Mouse (Mus musculus): ENCODE measurements around the gene Fam118a. TPM values are rescaled to one million over a fixed set of nuclear protein-coding genes. Genes with fewer than 3 reads are reported as not detected.
A peak's percentile ranks its signal among the peaks of the same experiment; 100 is the strongest.

The Fam118a gene
- polyA plus RNA-seq, 1 experiment from 2014 or later, result 21.9 TPM

DNA sequence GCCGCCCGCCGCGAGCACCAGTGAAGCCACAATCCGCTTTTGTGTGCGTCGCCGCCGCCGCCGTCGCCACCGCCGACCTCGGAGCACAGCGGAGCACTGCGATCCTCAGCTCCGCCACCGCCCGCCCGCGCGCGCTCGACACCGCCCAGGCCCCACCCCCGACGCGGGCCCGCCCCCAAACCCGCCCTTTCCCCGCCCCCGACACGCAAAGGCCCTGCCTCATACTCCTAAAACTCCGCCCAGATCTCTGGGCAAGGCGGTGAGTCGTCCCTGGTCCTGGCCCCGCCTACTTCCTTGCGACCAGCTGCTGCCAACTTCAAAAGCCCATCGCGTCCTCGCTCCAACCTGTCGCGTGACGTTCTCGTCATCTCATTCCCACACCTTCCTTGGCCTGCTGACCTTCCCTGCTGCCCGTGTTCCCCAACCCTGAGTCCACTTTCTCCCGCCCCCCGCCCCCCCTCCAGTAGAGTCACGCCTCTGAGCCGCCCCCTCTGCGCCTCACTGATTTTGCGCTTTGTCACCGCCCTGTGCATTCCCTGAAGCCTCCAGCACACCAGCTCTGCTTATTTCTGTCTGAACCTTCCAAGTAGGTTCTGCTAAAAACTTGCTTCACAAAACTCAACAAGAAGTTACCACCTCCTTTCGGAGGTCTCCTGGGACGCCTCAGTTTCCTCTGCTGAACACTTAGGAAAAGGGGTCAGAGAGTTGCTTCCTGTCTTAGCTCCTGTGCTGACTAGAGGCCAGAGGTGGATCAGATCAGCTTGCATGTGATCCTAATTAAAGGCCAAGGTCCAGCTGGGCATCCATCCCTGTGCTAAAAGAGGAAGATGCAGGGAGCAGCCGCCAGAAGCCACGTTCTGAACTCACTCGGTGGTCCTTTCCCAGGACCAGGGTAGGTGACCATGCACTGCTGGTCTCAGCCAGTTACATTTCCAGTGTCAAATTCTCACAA is 40.6 kb upstream of the Fam118a start, which contains the start of gene 5031439G07Rik:
Gene 5031439G07Rik (minus strand): TSS at position 678 of the 952 bp plus-strand sequence.
- H3K9me3 ChIP-seq (ENCODE audit: control insufficient read depth, low read length), result no peaks in the 10 kb centered on the region
- no peaks in the 10 kb centered on the region for H3K27me3 ChIP-seq (replicated peaks; ENCODE audit: control insufficient read depth, insufficient read depth, low read length)
- peak; percentile 93 for ATAC-seq (ENCODE audit: low read depth)
- peak within 1 kb of the TSS; percentile 85 for H3K4me3 ChIP-seq (ENCODE audit: low read depth, low read length)
- peak within 1 kb of the TSS; percentile 72 for H3K27ac ChIP-seq (replicated peaks; ENCODE audit: low read depth, low read length)
- H3K9ac ChIP-seq (ENCODE audit: low read depth, low read length), result peak within 1 kb of the TSS; percentile 87
- H3K4me1 ChIP-seq (ENCODE audit: control insufficient read depth, insufficient read depth, low read length), result peaks cover 5% of the 10 kb centered on the region; the same call in 1 of the 2 replicates
- H3K4me2 ChIP-seq (ENCODE audit: low read depth, low read length), result peak within 1 kb of the TSS; percentile 76
- no peaks in the 10 kb centered on the region for H3K36me3 ChIP-seq (ENCODE audit: control insufficient read depth, insufficient read depth, low read length)
- 1% methylated on average over 20 of the region's 59 CpGs for WGBS
- DNase-seq (ENCODE audit: low spot score), result peak; percentile 98

DNA sequence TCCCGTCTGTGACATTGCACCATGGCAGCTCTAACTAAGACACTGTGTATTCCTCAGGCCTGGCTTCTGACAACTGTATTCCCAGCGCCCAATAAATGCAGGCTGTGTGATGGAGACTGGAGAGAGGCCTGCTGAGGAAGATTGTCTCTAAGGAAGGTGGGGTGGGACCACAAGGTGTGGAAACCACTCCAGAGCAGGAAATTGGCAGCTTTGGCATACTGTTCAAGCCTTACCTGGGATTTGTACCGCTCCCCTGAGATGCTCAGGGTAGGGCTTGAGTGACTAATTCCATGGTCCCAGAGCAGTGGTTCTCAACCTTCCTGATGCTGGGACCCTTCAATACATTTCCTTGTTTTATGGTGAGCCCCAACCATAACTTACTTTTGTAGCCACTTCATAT is 39.6 kb upstream of the Fam118a start:
- H3K9me3 ChIP-seq (ENCODE audit: control insufficient read depth, low read length), result no peaks in the 10 kb centered on the region
- no peaks in the 10 kb centered on the region for H3K27me3 ChIP-seq (replicated peaks; ENCODE audit: control insufficient read depth, insufficient read depth, low read length)
- ATAC-seq (ENCODE audit: low read depth) (no peak), DNase-seq (ENCODE audit: low spot score) (no peak)
- H3K4me3 ChIP-seq (ENCODE audit: low read depth, low read length), result no peak overlapping the region
- no peak overlapping the region for H3K27ac ChIP-seq (replicated peaks; ENCODE audit: low read depth, low read length)
- H3K4me2 ChIP-seq (ENCODE audit: low read depth, low read length), result peak overlapping the region; percentile 76; the same call in 1 of the 2 replicates
- H3K4me1 ChIP-seq (ENCODE audit: control insufficient read depth, insufficient read depth, low read length), result peaks cover 5% of the 10 kb centered on the region; the same call in 1 of the 2 replicates
- no peak overlapping the region for H3K9ac ChIP-seq (ENCODE audit: low read depth, low read length)
- 67% methylated on average over 3 of the region's 3 CpGs for WGBS
- H3K36me3 ChIP-seq (ENCODE audit: control insufficient read depth, insufficient read depth, low read length), result no peaks in the 10 kb centered on the region

DNA sequence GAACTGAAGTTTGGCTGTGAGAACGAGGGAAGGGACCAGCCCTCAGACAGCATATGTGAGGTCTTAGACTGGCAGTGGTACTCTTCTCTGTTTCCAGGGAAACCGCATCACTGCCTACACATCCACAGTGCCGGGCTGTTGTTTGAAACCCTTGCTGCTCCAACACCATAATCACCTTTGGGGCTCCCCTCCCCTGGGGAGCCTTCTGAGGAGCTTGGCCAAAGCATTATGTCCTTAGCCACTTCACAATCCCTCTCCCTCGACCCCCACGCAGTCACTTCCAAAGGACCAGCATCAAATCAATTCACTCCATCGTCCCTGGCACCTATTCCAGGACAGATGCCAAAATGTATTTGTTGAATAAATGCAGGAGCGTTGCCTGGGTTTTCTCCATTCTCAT is 39.0 kb upstream of the Fam118a start:
- Histone ChIP-seq H3K36me3 (ENCODE audit: control insufficient read depth, insufficient read depth, low read length) (no peaks in the 10 kb centered on the region), H3K9ac (ENCODE audit: low read depth, low read length) (no peak overlapping the region), H3K4me2 (ENCODE audit: low read depth, low read length) (no peak overlapping the region), H3K4me1 (ENCODE audit: control insufficient read depth, insufficient read depth, low read length) (peaks cover 5% of the 10 kb centered on the region; the same call in 1 of the 2 replicates), H3K27me3 (replicated peaks; ENCODE audit: control insufficient read depth, insufficient read depth, low read length) (no peaks in the 10 kb centered on the region), H3K27ac (replicated peaks; ENCODE audit: low read depth, low read length) (no peak overlapping the region), H3K4me3 (ENCODE audit: low read depth, low read length) (no peak overlapping the region), H3K9me3 (ENCODE audit: control insufficient read depth, low read length) (no peaks in the 10 kb centered on the region)
- ATAC-seq (ENCODE audit: low read depth) (no peak), DNase-seq (ENCODE audit: low spot score) (no peak)
- 66% methylated on average over 6 of the region's 7 CpGs for WGBS

DNA sequence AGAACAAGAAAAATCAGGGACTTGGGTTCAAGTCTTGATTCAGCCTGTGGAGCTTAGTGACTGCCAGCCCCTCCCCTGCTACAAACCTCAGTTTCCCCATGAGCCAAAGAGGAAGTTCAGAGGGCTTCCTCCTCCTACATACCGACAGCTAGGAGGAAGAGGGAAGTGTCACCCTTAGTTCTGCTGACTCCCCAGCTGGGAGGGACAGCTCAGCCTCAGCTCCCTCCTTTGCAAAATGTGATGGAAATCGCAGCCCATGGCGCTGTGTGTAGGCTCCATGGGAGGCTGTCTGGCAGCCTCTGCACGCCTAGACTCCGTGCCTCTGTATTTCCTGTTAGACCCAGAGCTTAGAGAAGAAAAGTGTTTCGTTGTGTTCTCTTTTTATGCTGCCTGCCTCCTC is 34.2 kb upstream of the Fam118a start:
- no peak for ATAC-seq (ENCODE audit: low read depth)
- H3K9ac ChIP-seq (ENCODE audit: low read depth, low read length), result no peak overlapping the region
- WGBS, result 24% methylated on average over 6 of the region's 6 CpGs
- no peaks in the 10 kb centered on the region for H3K36me3 ChIP-seq (ENCODE audit: control insufficient read depth, insufficient read depth, low read length)
- H3K27me3 ChIP-seq (replicated peaks; ENCODE audit: control insufficient read depth, insufficient read depth, low read length), result no peaks in the 10 kb centered on the region
- no peak overlapping the region for H3K27ac ChIP-seq (replicated peaks; ENCODE audit: low read depth, low read length)
- H3K4me3 ChIP-seq (ENCODE audit: low read depth, low read length), result no peak overlapping the region
- no peak for DNase-seq (ENCODE audit: low spot score)
- H3K4me1 ChIP-seq (ENCODE audit: control insufficient read depth, insufficient read depth, low read length), result no peaks in the 10 kb centered on the region
- no peak overlapping the region for H3K4me2 ChIP-seq (ENCODE audit: low read depth, low read length)
- no peaks in the 10 kb centered on the region for H3K9me3 ChIP-seq (ENCODE audit: control insufficient read depth, low read length)

DNA sequence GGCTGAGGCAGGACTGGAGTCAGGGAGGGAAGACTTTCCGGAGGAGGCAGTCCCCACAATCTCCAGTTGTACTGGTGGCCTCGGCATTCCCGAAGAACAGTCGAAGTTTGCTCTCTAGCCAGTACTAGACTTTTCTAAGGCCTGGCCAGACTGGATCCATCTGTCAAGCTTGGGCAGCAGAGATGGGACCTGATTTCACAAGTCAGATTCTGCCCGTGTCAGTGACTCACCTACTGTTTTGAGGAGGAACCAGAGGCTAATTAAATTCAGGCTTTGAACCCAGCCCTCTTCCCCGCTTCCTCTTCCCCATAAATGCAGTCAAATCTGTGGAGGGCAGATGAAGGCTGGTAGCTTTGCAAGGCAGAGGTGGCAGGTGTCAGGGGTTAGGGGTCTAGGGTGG is 33.7 kb upstream of the Fam118a start:
- ATAC-seq (ENCODE audit: low read depth) (no peak), DNase-seq (ENCODE audit: low spot score) (no peak)
- no peaks in the 10 kb centered on the region for H3K9me3 ChIP-seq (ENCODE audit: control insufficient read depth, low read length)
- no peak overlapping the region for H3K4me2 ChIP-seq (ENCODE audit: low read depth, low read length)
- WGBS, result 23% methylated on average over 6 of the region's 6 CpGs
- no peak overlapping the region for H3K27ac ChIP-seq (replicated peaks; ENCODE audit: low read depth, low read length)
- no peak overlapping the region for H3K4me3 ChIP-seq (ENCODE audit: low read depth, low read length)
- no peak overlapping the region for H3K9ac ChIP-seq (ENCODE audit: low read depth, low read length)
- H3K36me3 ChIP-seq (ENCODE audit: control insufficient read depth, insufficient read depth, low read length), result no peaks in the 10 kb centered on the region
- H3K4me1 ChIP-seq (ENCODE audit: control insufficient read depth, insufficient read depth, low read length), result no peaks in the 10 kb centered on the region
- no peaks in the 10 kb centered on the region for H3K27me3 ChIP-seq (replicated peaks; ENCODE audit: control insufficient read depth, insufficient read depth, low read length)

DNA sequence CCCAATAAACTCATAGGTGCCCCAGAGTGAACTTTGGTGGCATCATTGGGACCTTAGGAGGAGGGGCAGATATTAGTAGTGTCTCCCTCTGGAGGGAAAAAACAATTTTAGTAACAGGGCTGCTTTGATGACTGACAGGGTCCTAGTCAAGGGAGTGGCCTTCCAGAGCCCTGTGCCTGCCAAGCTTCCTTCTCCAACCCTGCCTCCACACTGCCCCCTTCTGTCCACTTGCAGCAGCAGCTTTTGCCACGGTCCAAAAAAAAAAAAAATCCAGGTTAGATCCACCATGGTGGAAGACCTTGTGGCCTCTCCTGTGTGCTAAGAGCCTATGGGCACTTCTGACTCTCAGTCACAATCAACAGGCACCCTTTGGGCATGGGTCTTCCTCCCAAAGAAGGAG is 32.8 kb upstream of the Fam118a start:
- Histone ChIP-seq H3K27ac (replicated peaks; ENCODE audit: low read depth, low read length) (no peak overlapping the region), H3K27me3 (replicated peaks; ENCODE audit: control insufficient read depth, insufficient read depth, low read length) (no peaks in the 10 kb centered on the region), H3K36me3 (ENCODE audit: control insufficient read depth, insufficient read depth, low read length) (no peaks in the 10 kb centered on the region), H3K4me2 (ENCODE audit: low read depth, low read length) (no peak overlapping the region), H3K9me3 (ENCODE audit: control insufficient read depth, low read length) (no peaks in the 10 kb centered on the region), H3K9ac (ENCODE audit: low read depth, low read length) (no peak overlapping the region), H3K4me3 (ENCODE audit: low read depth, low read length) (no peak overlapping the region), H3K4me1 (ENCODE audit: control insufficient read depth, insufficient read depth, low read length) (no peaks in the 10 kb centered on the region)
- 29% methylated on average over 1 of the region's 1 CpGs for WGBS
- ATAC-seq (ENCODE audit: low read depth), result no peak
- no peak for DNase-seq (ENCODE audit: low spot score)

DNA sequence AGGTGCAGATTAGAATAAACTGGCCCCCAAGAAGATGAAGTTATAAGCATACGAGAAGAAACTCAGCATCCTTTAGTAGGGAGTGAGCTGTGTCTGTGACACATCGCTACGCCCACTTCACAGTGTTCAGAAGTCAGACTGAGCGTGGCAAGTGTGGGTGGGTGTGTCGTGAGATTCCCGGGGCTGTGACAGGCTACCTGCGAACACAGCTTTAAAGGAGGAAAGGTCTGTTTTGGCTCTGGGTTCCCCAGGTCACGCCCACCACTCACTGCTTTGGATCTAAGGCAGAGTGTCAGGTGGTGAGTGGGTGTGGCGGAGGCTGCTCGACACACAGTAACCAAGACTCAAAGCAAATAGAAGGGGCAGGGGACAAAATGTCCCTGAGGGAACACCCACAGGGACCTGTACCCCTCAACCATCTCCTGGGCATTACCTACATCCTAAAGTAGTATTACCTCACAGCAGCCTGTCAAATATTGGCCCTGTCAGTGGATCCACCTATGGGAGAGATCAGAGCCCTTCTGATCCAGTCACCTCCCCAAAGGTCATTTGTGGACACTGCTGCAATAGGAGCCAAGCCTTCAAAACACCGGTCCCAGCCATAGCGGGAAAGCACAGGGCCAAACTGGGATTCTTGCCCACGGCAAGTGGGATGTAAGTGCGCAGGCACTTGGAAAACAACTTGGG is 30.8 kb upstream of the Fam118a start:
- no peak overlapping the region for H3K9ac ChIP-seq (ENCODE audit: low read depth, low read length)
- no peak overlapping the region for H3K4me2 ChIP-seq (ENCODE audit: low read depth, low read length)
- no peak overlapping the region for H3K4me3 ChIP-seq (ENCODE audit: low read depth, low read length)
- DNase-seq (ENCODE audit: low spot score) (no peak), ATAC-seq (ENCODE audit: low read depth) (no peak)
- no peaks in the 10 kb centered on the region for H3K36me3 ChIP-seq (ENCODE audit: control insufficient read depth, insufficient read depth, low read length)
- H3K27me3 ChIP-seq (replicated peaks; ENCODE audit: control insufficient read depth, insufficient read depth, low read length), result no peaks in the 10 kb centered on the region
- no peaks in the 10 kb centered on the region for H3K9me3 ChIP-seq (ENCODE audit: control insufficient read depth, low read length)
- no peaks in the 10 kb centered on the region for H3K4me1 ChIP-seq (ENCODE audit: control insufficient read depth, insufficient read depth, low read length)
- H3K27ac ChIP-seq (replicated peaks; ENCODE audit: low read depth, low read length), result no peak overlapping the region
- 65% methylated on average over 14 of the region's 14 CpGs for WGBS

DNA sequence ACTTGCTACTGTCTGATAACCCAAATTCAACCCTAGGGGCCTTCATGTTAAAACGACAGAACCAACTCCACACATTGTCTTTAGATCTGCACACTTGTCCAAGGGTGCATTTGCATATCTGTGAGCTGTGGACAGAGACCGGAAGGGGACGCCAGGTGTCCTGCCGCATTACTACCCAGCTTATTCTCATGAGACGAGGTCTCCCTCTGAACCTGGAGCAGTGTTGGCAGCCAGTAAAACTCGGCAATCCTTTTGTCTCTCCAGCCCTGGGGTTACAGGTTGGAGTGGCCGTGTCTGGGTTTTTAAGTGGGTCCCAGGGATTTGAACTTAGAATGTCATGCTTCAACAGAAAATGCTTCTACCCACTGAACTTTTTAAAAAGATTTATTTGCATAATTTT is 28.8 kb upstream of the Fam118a start:
- no peak overlapping the region for H3K9ac ChIP-seq (ENCODE audit: low read depth, low read length)
- H3K4me1 ChIP-seq (ENCODE audit: control insufficient read depth, insufficient read depth, low read length), result no peaks in the 10 kb centered on the region
- H3K4me3 ChIP-seq (ENCODE audit: low read depth, low read length), result no peak overlapping the region
- H3K4me2 ChIP-seq (ENCODE audit: low read depth, low read length), result no peak overlapping the region
- DNase-seq (ENCODE audit: low spot score) (no peak), ATAC-seq (ENCODE audit: low read depth) (no peak)
- H3K27me3 ChIP-seq (replicated peaks; ENCODE audit: control insufficient read depth, insufficient read depth, low read length), result no peaks in the 10 kb centered on the region
- H3K36me3 ChIP-seq (ENCODE audit: control insufficient read depth, insufficient read depth, low read length), result no peaks in the 10 kb centered on the region
- 69% methylated on average over 7 of the region's 7 CpGs for WGBS
- H3K9me3 ChIP-seq (ENCODE audit: control insufficient read depth, low read length), result no peaks in the 10 kb centered on the region
- H3K27ac ChIP-seq (replicated peaks; ENCODE audit: low read depth, low read length), result no peak overlapping the region

Measured in embryonic facial prominence, embryonic 14.5 days (tissue).